Mouse (Mus musculus) embryonic facial prominence, embryonic 14.5 days (tissue): Measurements from ENCODE around the gene Cpvl. TPM values are rescaled to one million over a fixed set of nuclear protein-coding genes. Genes with fewer than 3 reads are reported as not detected.
A peak's percentile ranks its signal among the peaks of the same experiment; 100 is the strongest.

Source experiments
- ATAC-seq: fragments of 200-750 bp; cut with Nextera tagmentation; 2 replicates; pipeline ENCODE4 v1.8.0; 2017; ENCODE audit warnings: low read depth, moderate number of reproducible peaks, moderate TSS enrichment
- DNase-seq: peaks from one replicate; pipeline ENCODE4 v3.0.0-alpha.2; 2015; ENCODE audit warnings: low spot score
- H3K27ac ChIP-seq: fragments of 300-500 bp; sonication (generic); replicated peaks from 2 replicates; pipeline ENCODE4 v1.5.1; 2014; ENCODE audit warnings: low read depth, mild to moderate bottlenecking, low read length, moderate library complexity
- H3K27me3 ChIP-seq: fragments of 300-500 bp; sonication (generic); replicated peaks from 2 replicates; pipeline ENCODE4 v1.6.1; 2014; ENCODE audit warnings: low read length; ENCODE audit not compliant: control insufficient read depth, insufficient read depth
- H3K36me3 ChIP-seq: fragments of 300-500 bp; sonication (generic); 2 replicates; pipeline ENCODE4 v1.6.1; 2014; ENCODE audit warnings: low read length, mixed read lengths; ENCODE audit not compliant: control insufficient read depth, insufficient read depth
- H3K4me1 ChIP-seq: fragments of 300-500 bp; sonication (generic); 2 replicates; pipeline ENCODE4 v1.6.1; 2014; ENCODE audit warnings: antibody characterized with exemption, low read length; ENCODE audit not compliant: control insufficient read depth, insufficient read depth
- H3K4me2 ChIP-seq: fragments of 300-500 bp; sonication (generic); 2 replicates; pipeline ENCODE4 v1.6.1; 2014; ENCODE audit warnings: low read depth, mild to moderate bottlenecking, low read length, moderate library complexity, mixed read lengths
- H3K4me3 ChIP-seq: fragments of 300-500 bp; sonication (generic); 2 replicates; pipeline ENCODE4 v1.5.1; 2014; ENCODE audit warnings: low read depth, mild to moderate bottlenecking, low read length
- H3K9ac ChIP-seq: fragments of 300-500 bp; sonication (generic); 2 replicates; pipeline ENCODE4 v1.6.1; 2014; ENCODE audit warnings: low read depth, mild to moderate bottlenecking, low read length, moderate library complexity, mixed read lengths
- H3K9me3 ChIP-seq: fragments of 300-500 bp; sonication (generic); 2 replicates; pipeline ENCODE4 v1.6.1; 2016; ENCODE audit warnings: low read length; ENCODE audit not compliant: control insufficient read depth
- WGBS: fragments of 180-500 bp; shearing (Covaris S2); extraction: QIAGEN DNeasy Blood & Tissue Kit; methylation state at CpG from one replicate; pipeline ENCODE4 v1.1.7; 2014; 5-methylcytosine and 5-hydroxymethylcytosine counted together
- polyA plus RNA-seq: library from polyadenylated mRNA; unstranded; fragments of >200 nt; fragmentation: Nextera tagmentation; extraction: Ambion mirVana; gene quantifications from 2 replicates; pipeline ENCODE4 v1.2.1, GENCODE M21; 2014

Gene Cpvl
- polyA plus RNA-seq, 1 experiment from 2014 or later: not detected

GRCm38 (mm10) chr6:53965900-53966299 is 12.6 kb downstream of the Cpvl start:
- no peak overlapping the region for H3K4me3 ChIP-seq
- H3K27me3 ChIP-seq: no peaks in the 10 kb centered on the region
- DNase-seq (no peak), ATAC-seq (no peak)
- no peaks in the 10 kb centered on the region for H3K9me3 ChIP-seq
- H3K9ac ChIP-seq: no peak overlapping the region
- peaks cover 12% of the 10 kb centered on the region; the same call in 1 of the 2 replicates for H3K4me1 ChIP-seq
- H3K27ac ChIP-seq: no peak overlapping the region
- H3K4me2 ChIP-seq: no peak overlapping the region
- no peaks in the 10 kb centered on the region for H3K36me3 ChIP-seq
- WGBS: 42% methylated on average over 3 of the region's 5 CpGs

GRCm38 (mm10) chr6:53963906-53964496 is 14.5 kb downstream of the Cpvl start:
- Histone ChIP-seq H3K4me1 (peaks cover 12% of the 10 kb centered on the region; the same call in 1 of the 2 replicates), H3K9ac (no peak overlapping the region), H3K27me3 (no peaks in the 10 kb centered on the region), H3K4me3 (no peak overlapping the region), H3K27ac (peak overlapping the region; percentile 28; the same call in 1 of the 2 replicates), H3K4me2 (0 out of 2 replicates have a peak overlapping the region, but pooled peaks have one; percentile 6), H3K9me3 (no peaks in the 10 kb centered on the region), H3K36me3 (no peaks in the 10 kb centered on the region)
- DNase-seq: peak; percentile 75
- WGBS: 36% methylated on average over 5 of the region's 5 CpGs
- peak; percentile 70 for ATAC-seq

DNA sequence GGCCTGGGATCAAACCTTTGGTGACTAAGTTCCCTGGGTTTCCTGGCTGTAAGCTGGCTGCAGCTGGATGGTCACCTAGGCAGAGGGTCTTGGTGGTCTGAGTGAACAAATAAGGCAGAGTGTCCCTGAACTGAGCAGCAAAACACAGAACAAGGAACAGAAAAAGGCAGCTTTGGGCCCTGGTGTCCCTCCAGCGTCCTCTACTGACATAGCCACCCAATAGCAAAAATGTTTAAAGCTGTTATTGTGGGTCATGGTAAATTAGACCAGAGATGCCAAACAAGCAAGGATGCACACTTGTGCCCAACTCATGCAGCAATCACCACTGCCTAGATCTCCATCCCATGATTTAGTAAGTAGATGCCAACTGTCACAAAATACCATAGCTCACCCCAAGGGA is 16.5 kb downstream of the Cpvl start:
- H3K4me2 ChIP-seq: no peak overlapping the region
- H3K36me3 ChIP-seq: no peaks in the 10 kb centered on the region
- H3K27me3 ChIP-seq: no peaks in the 10 kb centered on the region
- no peak for DNase-seq
- no peak for ATAC-seq
- H3K27ac ChIP-seq: no peak overlapping the region
- WGBS: 95% methylated on average over 1 of the region's 1 CpGs
- no peak overlapping the region for H3K9ac ChIP-seq
- peaks cover 12% of the 10 kb centered on the region; the same call in 1 of the 2 replicates for H3K4me1 ChIP-seq
- no peak overlapping the region for H3K4me3 ChIP-seq
- no peaks in the 10 kb centered on the region for H3K9me3 ChIP-seq

- Histone ChIP-seq H3K4me2 (no peak overlapping the region), H3K4me3 (no peak overlapping the region), H3K9ac (no peak overlapping the region), H3K4me1 (peaks cover 12% of the 10 kb centered on the region; the same call in 1 of the 2 replicates), H3K9me3 (no peaks in the 10 kb centered on the region), H3K27ac (no peak overlapping the region), H3K27me3 (no peaks in the 10 kb centered on the region), H3K36me3 (no peaks in the 10 kb centered on the region)
- WGBS: 68% methylated on average over 3 of the region's 3 CpGs
- DNase-seq (no peak), ATAC-seq (no peak)
Observed at GRCm38 (mm10) chr6:53959826-53960225, 18.6 kb downstream of the Cpvl start.

DNA sequence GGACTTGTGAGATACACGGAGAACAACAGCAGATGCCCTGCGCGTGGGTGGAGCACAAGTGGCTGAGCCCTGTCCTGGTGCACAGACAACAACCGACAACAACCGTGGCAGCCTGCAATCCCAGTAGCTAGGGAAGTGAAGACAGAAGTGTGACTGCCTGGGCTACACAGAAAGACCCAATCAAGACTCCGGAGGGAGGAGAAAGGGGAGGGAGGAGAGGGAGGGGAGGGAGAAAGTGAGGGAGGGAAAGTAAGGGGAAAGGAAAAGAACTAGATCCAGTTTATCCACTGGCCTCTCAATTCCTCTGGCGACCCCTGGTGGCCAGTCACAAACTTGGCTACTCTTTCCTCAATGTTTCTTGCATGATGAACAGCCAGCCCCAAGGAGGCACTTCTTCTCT is 20.1 kb downstream of the Cpvl start:
- H3K4me1 ChIP-seq: peaks cover 11% of the 10 kb centered on the region; the same call in 1 of the 2 replicates
- ATAC-seq (peak; percentile 75), DNase-seq (peak; percentile 88)
- no peak overlapping the region; the same call in 1 of the 2 replicates for H3K9ac ChIP-seq
- H3K27ac ChIP-seq: no peak overlapping the region
- peak overlapping the region; percentile 34; the same call in 1 of the 2 replicates for H3K4me2 ChIP-seq
- H3K4me3 ChIP-seq: no peak overlapping the region
- H3K27me3 ChIP-seq: no peaks in the 10 kb centered on the region
- no peaks in the 10 kb centered on the region for H3K36me3 ChIP-seq
- no peaks in the 10 kb centered on the region for H3K9me3 ChIP-seq
- 12% methylated on average over 7 of the region's 7 CpGs for WGBS

DNA sequence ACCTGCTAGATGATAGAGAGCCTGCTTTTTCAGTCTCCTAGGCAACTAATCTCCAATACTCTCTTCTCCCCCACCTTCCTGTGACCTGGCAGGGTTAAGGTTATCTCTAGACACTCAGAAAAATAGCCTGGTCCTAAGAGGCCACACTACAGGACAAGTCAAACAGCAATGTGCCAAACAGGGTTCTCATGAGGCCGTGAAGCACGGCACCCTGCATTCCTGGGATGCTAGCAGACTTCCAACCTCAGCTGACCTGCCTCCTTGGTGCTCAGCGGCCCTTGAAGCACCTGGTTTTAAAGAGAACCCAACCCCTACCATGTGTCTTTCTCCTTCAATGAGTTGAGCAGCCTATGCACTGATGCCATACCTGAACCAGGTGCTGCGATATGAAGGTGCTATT is 22.0 kb downstream of the Cpvl start:
- 64% methylated on average over 4 of the region's 4 CpGs for WGBS
- Histone ChIP-seq H3K27ac (no peak overlapping the region), H3K4me1 (peaks cover 7% of the 10 kb centered on the region; the same call in 1 of the 2 replicates), H3K36me3 (no peaks in the 10 kb centered on the region), H3K9me3 (no peaks in the 10 kb centered on the region), H3K27me3 (no peaks in the 10 kb centered on the region), H3K9ac (no peak overlapping the region), H3K4me3 (no peak overlapping the region), H3K4me2 (no peak overlapping the region)
- DNase-seq (no peak), ATAC-seq (no peak)

GRCm38 (mm10) chr6:53955846-53956245 is 22.6 kb downstream of the Cpvl start:
- H3K27me3 ChIP-seq: no peaks in the 10 kb centered on the region
- no peak overlapping the region for H3K9ac ChIP-seq
- H3K36me3 ChIP-seq: no peaks in the 10 kb centered on the region
- H3K4me2 ChIP-seq: no peak overlapping the region
- DNase-seq (no peak), ATAC-seq (no peak)
- WGBS: 67% methylated on average over 2 of the region's 2 CpGs
- peaks cover 12% of the 10 kb centered on the region for H3K4me1 ChIP-seq
- no peak overlapping the region for H3K27ac ChIP-seq
- no peaks in the 10 kb centered on the region for H3K9me3 ChIP-seq
- no peak overlapping the region for H3K4me3 ChIP-seq

DNA sequence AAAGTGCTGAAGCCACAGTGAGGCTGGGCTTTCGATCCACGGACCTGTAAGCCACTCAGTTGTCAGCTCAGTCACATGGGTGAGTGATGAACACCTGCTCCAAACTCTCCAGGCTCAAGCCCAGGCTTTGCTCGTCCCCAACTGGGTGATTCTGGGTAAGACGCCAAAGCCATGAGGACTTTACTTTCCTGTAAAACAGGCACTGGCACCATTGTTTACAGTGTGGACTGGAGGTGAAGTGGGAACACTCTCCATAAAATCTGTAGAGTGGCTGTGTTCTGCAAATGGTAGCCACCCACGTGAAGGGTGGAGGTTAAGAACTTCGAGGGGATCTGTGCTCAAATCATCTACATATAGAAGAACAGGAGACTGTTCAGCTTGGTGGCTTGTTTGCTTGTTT is 23.2 kb downstream of the Cpvl start:
- 82% methylated on average over 6 of the region's 6 CpGs for WGBS
- H3K4me1 ChIP-seq: peaks cover 17% of the 10 kb centered on the region
- no peak overlapping the region for H3K27ac ChIP-seq
- H3K9ac ChIP-seq: no peak overlapping the region
- no peak overlapping the region for H3K4me2 ChIP-seq
- ATAC-seq: no peak
- no peaks in the 10 kb centered on the region for H3K9me3 ChIP-seq
- no peaks in the 10 kb centered on the region for H3K36me3 ChIP-seq
- DNase-seq: no peak
- no peaks in the 10 kb centered on the region for H3K27me3 ChIP-seq
- H3K4me3 ChIP-seq: no peak overlapping the region

DNA sequence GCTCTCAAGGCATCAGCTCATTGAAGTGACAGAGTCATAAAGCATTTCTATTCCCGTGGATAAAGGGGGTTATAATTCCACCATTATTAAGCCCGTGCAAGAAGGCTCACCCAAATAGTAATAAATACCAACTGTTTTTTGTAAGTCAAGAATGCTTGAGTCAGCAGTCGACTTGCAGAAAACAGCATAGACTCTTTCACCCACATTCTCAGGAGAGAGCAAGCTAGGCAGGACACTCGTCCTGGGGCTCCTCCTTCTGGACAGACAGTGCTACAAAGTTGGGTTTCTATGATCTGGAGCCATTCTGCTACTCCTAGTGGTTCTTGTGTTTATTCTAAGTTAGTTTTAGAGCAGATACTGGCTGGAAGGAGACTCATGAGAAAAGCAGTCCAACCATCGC is 24.4 kb downstream of the Cpvl start:
- Histone ChIP-seq H3K9ac (no peak overlapping the region), H3K9me3 (no peaks in the 10 kb centered on the region), H3K27me3 (no peaks in the 10 kb centered on the region), H3K4me1 (peaks cover 26% of the 10 kb centered on the region), H3K27ac (no peak overlapping the region), H3K4me2 (no peak overlapping the region), H3K4me3 (no peak overlapping the region), H3K36me3 (no peaks in the 10 kb centered on the region)
- WGBS: 26% methylated on average over 5 of the region's 5 CpGs
- ATAC-seq: peak; percentile 72
- peak; percentile 87 for DNase-seq
